Mouse (Mus musculus) G1E (cell line): ENCODE results near the gene Slbp. TPM values are rescaled to one million over a fixed set of nuclear protein-coding genes. Genes with fewer than 3 reads are reported as not detected.
A peak's percentile ranks its signal among the peaks of the same experiment; 100 is the strongest.

Source experiments
- ATAC-seq: 2 replicates; pipeline ENCODE4 v1.8.0; 2016; ENCODE audit warnings: mild to moderate bottlenecking; ENCODE audit not compliant: insufficient number of reproducible peaks, poor library complexity, low FRiP score, severe bottlenecking; ENCODE audit errors: extremely low read depth
- DNase-seq: peaks from one replicate; pipeline ENCODE4 v3.0.0; 2012; ENCODE audit warnings: low spot score
- H3K27me3 ChIP-seq: 2 replicates; pipeline ENCODE4 v1.6.1; 2012; ENCODE audit warnings: mild to moderate bottlenecking, low read length, inconsistent platforms; ENCODE audit not compliant: insufficient read depth
- H3K36me3 ChIP-seq: replicated peaks from 2 replicates; pipeline ENCODE3; 2012; ENCODE audit warnings: mild to moderate bottlenecking, inconsistent platforms
- H3K4me1 ChIP-seq: 2 replicates; pipeline ENCODE4 v1.6.1; 2012; ENCODE audit warnings: low read depth, low read length, inconsistent platforms, mixed read lengths; ENCODE audit not compliant: insufficient read depth
- H3K4me3 ChIP-seq: 2 replicates; pipeline ENCODE4 v1.5.1; 2012; ENCODE audit warnings: low read depth, mild to moderate bottlenecking, inconsistent platforms, low read length, moderate library complexity, mixed read lengths
- H3K9me3 ChIP-seq: replicated peaks from 2 replicates; pipeline ENCODE4 v1.6.1; 2012; ENCODE audit warnings: inconsistent platforms
- CTCF ChIP-seq: IDR thresholded peaks from 2 replicates; pipeline ENCODE4 v1.5.1; 2012; ENCODE audit warnings: low read depth, low read length, inconsistent platforms, mixed read lengths
- GATA1 ChIP-seq: IDR thresholded peaks from 2 replicates; pipeline ENCODE4 v1.6.1; 2012; ENCODE audit warnings: borderline replicate concordance, low read length, inconsistent platforms, mixed read lengths
- GATA2 ChIP-seq: IDR thresholded peaks from 2 replicates; pipeline ENCODE4 v1.6.1; 2012; ENCODE audit warnings: low read depth, low read length, inconsistent platforms, borderline replicate concordance
- POLR2AphosphoS5 ChIP-seq: IDR thresholded peaks from 2 replicates; pipeline ENCODE4 v1.6.1; 2012; ENCODE audit warnings: low read depth, low read length, inconsistent platforms; ENCODE audit not compliant: insufficient replicate concordance
- TAL1 ChIP-seq: conservative IDR thresholded peaks from 2 replicates; pipeline ENCODE4 v1.6.1; 2012; ENCODE audit warnings: low read depth, low read length, inconsistent platforms, mixed read lengths
- polyA plus RNA-seq: library from polyadenylated mRNA; stranded (reverse); fragments of >175 nt; gene quantifications from 2 replicates; pipeline ENCODE4 v1.2.3, GENCODE M21; 2012
- total RNA-seq, 2 experiments: library from RNA; stranded (forward) in 1 of 2; stranded (reverse) in 1 of 2; fragments of 200-1000 nt in 1 of 2; fragments of >200 nt in 1 of 2; fragmentation: Nextera tagmentation in 1 of 2; gene quantifications; 2 replicates each; pipeline ENCODE4 v1.2.3; 2014 to 2017

Slbp gene
- total and polyA plus RNA-seq, 3 experiments: 174 to 386 (median 174) TPM

DNA sequence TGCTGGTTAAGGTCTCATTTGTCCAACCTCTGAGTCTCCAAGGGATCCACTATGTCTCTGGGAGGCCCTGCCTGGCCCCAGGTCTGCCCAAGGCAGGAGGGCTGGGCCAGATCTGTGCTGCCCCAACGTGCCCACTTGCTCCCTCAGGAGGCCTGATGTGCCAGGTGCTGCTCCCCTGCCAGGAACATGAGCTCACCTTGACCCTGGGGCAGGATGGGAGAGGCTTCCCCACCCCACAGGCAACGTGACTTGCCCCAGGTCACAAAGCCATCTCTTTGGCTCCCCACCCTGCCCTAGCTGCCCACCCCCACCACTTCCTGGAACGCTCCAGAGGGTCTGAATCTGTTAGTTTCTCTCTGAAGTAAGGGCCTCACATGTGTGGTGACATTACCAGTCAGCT lies 28.7 kb upstream of the Slbp start:
- Histone ChIP-seq H3K36me3 (no peaks in the 10 kb centered on the region), H3K27me3 (peaks cover 15% of the 10 kb centered on the region), H3K4me1 (peaks cover 56% of the 10 kb centered on the region), H3K4me3 (peak overlapping the region; percentile 44; the same call in 1 of the 2 replicates), H3K9me3 (no peaks in the 10 kb centered on the region)
- no peak for ATAC-seq
- no peak for TF ChIP-seq GATA2
- TF ChIP-seq GATA1: no peak
- no peak for TF ChIP-seq CTCF
- no peak for TF ChIP-seq TAL1
- TF ChIP-seq POLR2AphosphoS5: no peak
- no peak for DNase-seq

DNA sequence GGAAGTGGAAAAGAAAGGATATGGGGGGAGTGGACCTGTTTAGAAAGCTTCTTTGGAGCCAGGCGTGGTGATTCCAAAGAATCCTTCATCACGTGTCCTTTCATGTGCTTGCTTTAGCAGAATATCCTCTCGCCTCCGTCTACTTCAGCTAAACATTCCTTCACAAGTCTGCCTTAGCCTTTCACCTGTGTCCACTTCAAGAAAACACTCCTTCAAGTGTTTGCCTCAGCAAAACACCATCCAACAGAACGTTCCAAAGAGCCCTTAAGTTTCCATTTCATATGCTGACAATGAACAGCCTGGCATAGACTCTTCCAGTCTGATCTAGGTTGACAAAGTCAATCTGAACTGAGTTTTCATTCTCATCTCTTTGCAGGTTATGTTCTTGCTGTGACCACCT lies 25.9 kb upstream of the Slbp start:
- ATAC-seq (no peak), DNase-seq (no peak)
- Histone ChIP-seq H3K4me1 (peaks cover 45% of the 10 kb centered on the region), H3K4me3 (no peak overlapping the region), H3K27me3 (no peaks in the 10 kb centered on the region; the same call in 1 of the 2 replicates), H3K36me3 (peaks cover 14% of the 10 kb centered on the region), H3K9me3 (no peaks in the 10 kb centered on the region)
- TF ChIP-seq POLR2AphosphoS5 (no peak), GATA1 (no peak), GATA2 (no peak), TAL1 (no peak), CTCF (no peak)

GRCm38 (mm10) chr5:33675964-33676363 lies 23.6 kb upstream of the Slbp start:
- Histone ChIP-seq H3K36me3 (peaks cover 37% of the 10 kb centered on the region), H3K4me1 (peaks cover 26% of the 10 kb centered on the region), H3K27me3 (no peaks in the 10 kb centered on the region; the same call in 1 of the 2 replicates), H3K9me3 (no peaks in the 10 kb centered on the region), H3K4me3 (no peak overlapping the region)
- no peak for TF ChIP-seq POLR2AphosphoS5
- TF ChIP-seq CTCF: peak; percentile 63
- ATAC-seq (no peak), DNase-seq (no peak)

- no peak for DNase-seq
- peaks cover 12% of the 10 kb centered on the region for H3K4me1 ChIP-seq
- H3K36me3 ChIP-seq: peaks cover 52% of the 10 kb centered on the region
- no peak for ATAC-seq
- H3K27me3 ChIP-seq: no peaks in the 10 kb centered on the region
- no peak overlapping the region for H3K4me3 ChIP-seq
- TF ChIP-seq CTCF (no peak), GATA1 (no peak), TAL1 (no peak), POLR2AphosphoS5 (no peak), GATA2 (no peak)
- no peaks in the 10 kb centered on the region for H3K9me3 ChIP-seq
These were observed 22.1 kb upstream of the Slbp start for GRCm38 (mm10) chr5:33674439-33674838.

DNA sequence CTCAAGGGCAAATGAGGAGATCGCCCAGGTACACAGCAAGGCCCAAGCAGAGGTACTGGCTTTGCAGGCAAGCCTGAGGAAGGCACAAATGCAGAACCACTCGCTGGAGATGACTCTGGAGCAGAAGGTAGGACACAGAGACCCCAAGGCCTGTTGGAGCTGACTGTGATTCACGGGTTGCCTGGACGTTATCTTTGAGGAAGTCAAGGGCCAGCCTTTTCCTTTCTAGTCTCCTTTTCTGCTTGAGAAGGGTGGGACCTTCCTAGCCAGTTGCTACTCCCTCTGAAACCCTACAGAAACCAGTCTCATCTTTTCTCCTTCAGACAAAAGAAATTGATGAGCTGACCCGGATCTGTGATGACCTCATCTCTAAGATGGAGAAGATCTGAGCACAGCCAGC lies 19.3 kb upstream of the Slbp start:
- Histone ChIP-seq H3K9me3 (no peaks in the 10 kb centered on the region), H3K4me3 (no peak overlapping the region), H3K4me1 (peaks cover 6% of the 10 kb centered on the region; the same call in 1 of the 2 replicates), H3K36me3 (peaks cover 80% of the 10 kb centered on the region), H3K27me3 (no peaks in the 10 kb centered on the region)
- TF ChIP-seq CTCF (no peak), TAL1 (no peak), GATA1 (no peak), POLR2AphosphoS5 (no peak), GATA2 (no peak)
- ATAC-seq (no peak), DNase-seq (no peak)

- no peak for DNase-seq
- TF ChIP-seq CTCF (peak; percentile 23; the same call in 1 of the 2 replicates), TAL1 (no peak)
- Histone ChIP-seq H3K4me3 (no peak overlapping the region), H3K9me3 (no peaks in the 10 kb centered on the region), H3K4me1 (peaks cover 9% of the 10 kb centered on the region; the same call in 1 of the 2 replicates), H3K27me3 (no peaks in the 10 kb centered on the region), H3K36me3 (peaks cover 94% of the 10 kb centered on the region)
- ATAC-seq: no peak
These were observed 15.8 kb upstream of the Slbp start for GRCm38 (mm10) chr5:33668223-33668622.

- ATAC-seq (no peak), DNase-seq (peak; percentile 40)
- Histone ChIP-seq H3K36me3 (peaks cover 66% of the 10 kb centered on the region), H3K4me1 (peaks cover 55% of the 10 kb centered on the region), H3K27me3 (no peaks in the 10 kb centered on the region), H3K4me3 (peak overlapping the region; percentile 93), H3K9me3 (no peaks in the 10 kb centered on the region)
- no peak for TF ChIP-seq GATA1
- TF ChIP-seq TAL1: no peak
- no peak for TF ChIP-seq GATA2
- no peak for TF ChIP-seq CTCF
- no peak for TF ChIP-seq POLR2AphosphoS5
These were observed 6.3 kb upstream of the Slbp start for GRCm38 (mm10) chr5:33658664-33659050.
